Mouse (Mus musculus): ENCODE measurements around the gene Sh2d6. TPM values are rescaled to one million over a fixed set of nuclear protein-coding genes. Genes with fewer than 3 reads are reported as not detected.
"Not testable (repeated sequence)": the region's sequence is repeated elsewhere in the genome, so short reads cannot be mapped to it uniquely, and the experiment has no call there.

Gene Sh2d6
- polyA plus RNA-seq, 1 experiment, result not detected

DNA sequence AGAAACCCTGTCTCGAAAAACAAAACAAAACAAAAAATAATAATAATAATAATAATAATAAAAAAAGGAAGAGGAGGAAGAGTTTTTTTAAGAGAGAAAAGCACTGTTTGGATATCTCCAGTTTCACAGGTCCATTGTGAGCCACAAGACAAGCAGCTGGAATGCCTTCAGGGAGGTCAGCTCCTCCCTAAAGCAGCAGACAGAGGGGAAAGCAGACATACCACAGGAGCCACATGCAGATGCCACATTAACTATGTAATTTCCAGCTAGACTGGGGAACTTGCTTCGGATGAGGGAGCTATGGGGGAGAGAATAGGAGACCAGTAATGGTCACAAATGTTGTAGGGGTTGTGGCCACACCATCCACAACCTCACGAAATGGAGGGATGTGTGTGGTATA, 34.2 kb downstream of the Sh2d6 start:
- Histone ChIP-seq H3K9me3 (replicated peaks; ENCODE audit: control insufficient read depth, insufficient read depth, low read length, poor library complexity, severe bottlenecking) (no peaks in the 10 kb centered on the region), H3K36me3 (ENCODE audit: control insufficient read depth, insufficient read depth, low read length, poor library complexity, severe bottlenecking) (no peaks in the 10 kb centered on the region), H3K4me3 (ENCODE audit: low read depth, low read length) (no peak overlapping the region), H3K4me1 (ENCODE audit: control insufficient read depth, insufficient read depth, low read length) (peaks cover 4% of the 10 kb centered on the region), H3K27me3 (ENCODE audit: control insufficient read depth, insufficient read depth, low read length, poor library complexity, severe bottlenecking) (no peaks in the 10 kb centered on the region), H3K27ac (ENCODE audit: insufficient read depth, low read length) (no peak overlapping the region), H3K9ac (ENCODE audit: low read depth, poor library complexity, severe bottlenecking) (no peak overlapping the region)
- TF ChIP-seq POLR2A (IDR thresholded peaks at IDR 0.05; ENCODE audit: insufficient read depth, low read length), result no peak
- no peak for TF ChIP-seq CTCF (IDR thresholded peaks at IDR 0.05; ENCODE audit: low read depth, low read length)
- TF ChIP-seq EP300 (IDR thresholded peaks at IDR 0.05; ENCODE audit: insufficient read depth, low read depth, low read length), result 0 out of 2 replicates have a peak, but pooled peaks have one; percentile 21

GRCm38 (mm10) chr6:72486307-72486706, 35.2 kb downstream of the Sh2d6 start:
- no peak overlapping the region for H3K9ac ChIP-seq (ENCODE audit: low read depth, poor library complexity, severe bottlenecking)
- no peak overlapping the region for H3K4me3 ChIP-seq (ENCODE audit: low read depth, low read length)
- no peak for TF ChIP-seq CTCF (IDR thresholded peaks at IDR 0.05; ENCODE audit: low read depth, low read length)
- no peak for TF ChIP-seq EP300 (IDR thresholded peaks at IDR 0.05; ENCODE audit: insufficient read depth, low read depth, low read length)
- TF ChIP-seq POLR2A (IDR thresholded peaks at IDR 0.05; ENCODE audit: insufficient read depth, low read length), result no peak
- H3K27me3 ChIP-seq (ENCODE audit: control insufficient read depth, insufficient read depth, low read length, poor library complexity, severe bottlenecking), result no peaks in the 10 kb centered on the region
- H3K27ac ChIP-seq (ENCODE audit: insufficient read depth, low read length), result no peak overlapping the region
- H3K4me1 ChIP-seq (ENCODE audit: control insufficient read depth, insufficient read depth, low read length), result peaks cover 4% of the 10 kb centered on the region
- no peaks in the 10 kb centered on the region for H3K9me3 ChIP-seq (replicated peaks; ENCODE audit: control insufficient read depth, insufficient read depth, low read length, poor library complexity, severe bottlenecking)
- no peaks in the 10 kb centered on the region for H3K36me3 ChIP-seq (ENCODE audit: control insufficient read depth, insufficient read depth, low read length, poor library complexity, severe bottlenecking)

DNA sequence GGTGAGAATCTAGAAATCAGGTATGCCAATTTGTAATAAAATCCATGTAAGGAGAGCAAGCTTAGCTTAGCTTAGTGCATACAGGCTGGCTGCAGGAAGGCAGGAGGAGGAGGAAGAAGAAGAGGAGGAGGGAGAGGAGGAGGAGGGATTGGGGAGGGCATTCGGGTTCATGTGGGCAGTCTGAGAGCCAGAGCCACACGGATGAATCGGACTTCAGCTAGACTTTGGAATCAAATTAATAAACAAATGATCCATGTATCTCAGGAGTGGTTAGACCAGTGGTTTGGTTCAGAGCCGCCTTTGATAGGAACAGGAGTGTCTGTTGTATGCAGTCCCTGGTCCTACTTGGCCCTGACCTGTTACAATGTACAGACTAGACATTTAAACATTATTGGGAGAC, 36.6 kb downstream of the Sh2d6 start:
- Histone ChIP-seq H3K27ac (ENCODE audit: insufficient read depth, low read length) (no peak overlapping the region), H3K27me3 (ENCODE audit: control insufficient read depth, insufficient read depth, low read length, poor library complexity, severe bottlenecking) (no peaks in the 10 kb centered on the region), H3K9ac (ENCODE audit: low read depth, poor library complexity, severe bottlenecking) (no peak overlapping the region), H3K4me1 (ENCODE audit: control insufficient read depth, insufficient read depth, low read length) (peaks cover 4% of the 10 kb centered on the region), H3K9me3 (replicated peaks; ENCODE audit: control insufficient read depth, insufficient read depth, low read length, poor library complexity, severe bottlenecking) (no peaks in the 10 kb centered on the region), H3K36me3 (ENCODE audit: control insufficient read depth, insufficient read depth, low read length, poor library complexity, severe bottlenecking) (no peaks in the 10 kb centered on the region), H3K4me3 (ENCODE audit: low read depth, low read length) (no peak overlapping the region)
- TF ChIP-seq CTCF (IDR thresholded peaks at IDR 0.05; ENCODE audit: low read depth, low read length) (no peak), EP300 (IDR thresholded peaks at IDR 0.05; ENCODE audit: insufficient read depth, low read depth, low read length) (no peak), POLR2A (IDR thresholded peaks at IDR 0.05; ENCODE audit: insufficient read depth, low read length) (no peak)

DNA sequence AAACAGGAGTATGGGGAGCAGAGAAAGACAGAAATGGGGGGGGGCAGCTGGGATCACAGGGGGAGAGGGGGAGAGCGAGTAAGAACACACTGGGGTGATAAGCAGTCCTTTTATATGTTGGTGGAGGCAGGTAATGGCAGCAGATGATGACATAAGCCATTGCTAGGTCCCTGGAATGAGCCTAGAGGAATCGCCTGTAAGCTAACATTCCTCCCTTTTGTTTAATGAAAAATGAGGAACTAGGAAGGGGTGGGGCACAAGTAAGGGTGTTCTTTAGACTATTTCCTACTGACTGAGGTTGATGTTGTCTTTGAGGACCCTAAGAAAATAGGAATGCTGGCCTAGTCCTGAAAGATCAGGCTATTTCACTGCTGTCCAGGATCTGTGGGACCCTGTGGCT, 39.4 kb downstream of the Sh2d6 start:
- H3K36me3 ChIP-seq (ENCODE audit: control insufficient read depth, insufficient read depth, low read length, poor library complexity, severe bottlenecking), result no peaks in the 10 kb centered on the region

DNA sequence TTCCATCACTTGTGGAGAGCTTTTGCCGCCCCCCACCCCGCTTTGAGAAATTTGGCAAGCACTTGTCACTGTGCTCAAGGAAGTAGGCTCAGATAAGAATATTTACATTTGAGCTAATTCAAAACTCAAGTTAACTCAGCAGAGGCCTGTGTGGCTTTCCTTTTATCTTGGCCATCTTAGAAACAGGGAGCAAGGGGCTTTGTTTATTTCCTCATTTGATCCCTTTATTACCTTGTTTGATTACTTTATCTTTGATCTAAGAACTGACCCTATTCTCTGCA, 41.1 kb downstream of the Sh2d6 start:
- Histone ChIP-seq H3K27me3 (ENCODE audit: control insufficient read depth, insufficient read depth, low read length, poor library complexity, severe bottlenecking) (no peaks in the 10 kb centered on the region), H3K27ac (ENCODE audit: insufficient read depth, low read length) (no peak overlapping the region), H3K9me3 (replicated peaks; ENCODE audit: control insufficient read depth, insufficient read depth, low read length, poor library complexity, severe bottlenecking) (no peaks in the 10 kb centered on the region), H3K9ac (ENCODE audit: low read depth, poor library complexity, severe bottlenecking) (no peak overlapping the region), H3K36me3 (ENCODE audit: control insufficient read depth, insufficient read depth, low read length, poor library complexity, severe bottlenecking) (no peaks in the 10 kb centered on the region), H3K4me3 (ENCODE audit: low read depth, low read length) (no peak overlapping the region), H3K4me1 (ENCODE audit: control insufficient read depth, insufficient read depth, low read length) (no peaks in the 10 kb centered on the region)
- no peak for TF ChIP-seq POLR2A (IDR thresholded peaks at IDR 0.05; ENCODE audit: insufficient read depth, low read length)
- TF ChIP-seq EP300 (IDR thresholded peaks at IDR 0.05; ENCODE audit: insufficient read depth, low read depth, low read length), result no peak
- no peak for TF ChIP-seq CTCF (IDR thresholded peaks at IDR 0.05; ENCODE audit: low read depth, low read length)

More for the DNA sequence above, 39.4 kb downstream of the Sh2d6 start:
- Histone ChIP-seq H3K27me3 (ENCODE audit: control insufficient read depth, insufficient read depth, low read length, poor library complexity, severe bottlenecking) (no peaks in the 10 kb centered on the region), H3K4me3 (ENCODE audit: low read depth, low read length) (no peak overlapping the region), H3K27ac (ENCODE audit: insufficient read depth, low read length) (no peak overlapping the region), H3K9ac (ENCODE audit: low read depth, poor library complexity, severe bottlenecking) (no peak overlapping the region), H3K4me1 (ENCODE audit: control insufficient read depth, insufficient read depth, low read length) (peaks cover 4% of the 10 kb centered on the region), H3K9me3 (replicated peaks; ENCODE audit: control insufficient read depth, insufficient read depth, low read length, poor library complexity, severe bottlenecking) (no peaks in the 10 kb centered on the region)
- TF ChIP-seq EP300 (IDR thresholded peaks at IDR 0.05; ENCODE audit: insufficient read depth, low read depth, low read length) (no peak), CTCF (IDR thresholded peaks at IDR 0.05; ENCODE audit: low read depth, low read length) (no peak), POLR2A (IDR thresholded peaks at IDR 0.05; ENCODE audit: insufficient read depth, low read length) (no peak)

- no peaks in the 10 kb centered on the region for H3K27me3 ChIP-seq (ENCODE audit: control insufficient read depth, insufficient read depth, low read length, poor library complexity, severe bottlenecking)
- H3K4me3 ChIP-seq (ENCODE audit: low read depth, low read length), result no peak overlapping the region
- H3K27ac ChIP-seq (ENCODE audit: insufficient read depth, low read length), result no peak overlapping the region
- no peak for TF ChIP-seq CTCF (IDR thresholded peaks at IDR 0.05; ENCODE audit: low read depth, low read length)
- TF ChIP-seq POLR2A (IDR thresholded peaks at IDR 0.05; ENCODE audit: insufficient read depth, low read length), result no peak
- no peak for TF ChIP-seq EP300 (IDR thresholded peaks at IDR 0.05; ENCODE audit: insufficient read depth, low read depth, low read length)
- H3K36me3 ChIP-seq (ENCODE audit: control insufficient read depth, insufficient read depth, low read length, poor library complexity, severe bottlenecking), result no peaks in the 10 kb centered on the region
- H3K9me3 ChIP-seq (replicated peaks; ENCODE audit: control insufficient read depth, insufficient read depth, low read length, poor library complexity, severe bottlenecking), result no peaks in the 10 kb centered on the region
- no peak overlapping the region for H3K9ac ChIP-seq (ENCODE audit: low read depth, poor library complexity, severe bottlenecking)
- no peaks in the 10 kb centered on the region for H3K4me1 ChIP-seq (ENCODE audit: control insufficient read depth, insufficient read depth, low read length)
These were observed 41.7 kb downstream of the Sh2d6 start for GRCm38 (mm10) chr6:72479645-72480421.

DNA sequence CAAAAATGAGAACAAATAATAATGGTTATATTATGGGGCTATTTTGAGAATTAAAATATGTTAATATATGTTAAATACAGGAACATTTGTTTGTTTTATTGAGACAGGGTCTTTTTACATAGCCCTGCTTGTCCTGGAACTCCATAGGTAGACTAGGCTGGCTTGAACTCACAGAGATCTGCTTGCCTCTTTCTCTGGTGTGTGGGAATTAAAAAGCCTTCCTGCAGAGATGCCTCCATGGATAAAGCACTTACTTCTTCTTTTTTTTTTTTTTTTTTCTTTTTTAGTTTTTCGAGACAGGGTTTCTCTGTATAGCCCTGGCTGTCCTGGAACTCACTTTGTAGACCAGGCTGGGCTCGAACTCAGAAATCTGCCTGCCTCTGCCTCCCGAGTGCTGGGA, 42.8 kb downstream of the Sh2d6 start:
- not testable (repeated sequence) for H3K4me1 ChIP-seq (ENCODE audit: control insufficient read depth, insufficient read depth, low read length); H3K4me3 ChIP-seq (ENCODE audit: low read depth, low read length); H3K9ac ChIP-seq (ENCODE audit: low read depth, poor library complexity, severe bottlenecking); H3K27me3 ChIP-seq (ENCODE audit: control insufficient read depth, insufficient read depth, low read length, poor library complexity, severe bottlenecking); H3K36me3 ChIP-seq (ENCODE audit: control insufficient read depth, insufficient read depth, low read length, poor library complexity, severe bottlenecking); H3K9me3 ChIP-seq (replicated peaks; ENCODE audit: control insufficient read depth, insufficient read depth, low read length, poor library complexity, severe bottlenecking); H3K27ac ChIP-seq (ENCODE audit: insufficient read depth, low read length)
